Mouse (Mus musculus) testis, adult 2 months (tissue): ENCODE results near the gene Itpr3.

Experiments used
- CTCF ChIP-seq: fragments of 200-500 bp; IDR thresholded peaks from 2 replicates; pipeline ENCODE4 v1.5.1; 2012; ENCODE audit warnings: low read depth, mild to moderate bottlenecking, inconsistent platforms, low read length, moderate library complexity; ENCODE audit not compliant: control insufficient read depth, insufficient read depth, insufficient replicate concordance
- POLR2A ChIP-seq: fragments of 200-500 bp; IDR thresholded peaks from 2 replicates; pipeline ENCODE4 v1.6.1; 2012; ENCODE audit warnings: low read depth, mild to moderate bottlenecking, inconsistent platforms, low read length, moderate library complexity; ENCODE audit not compliant: control insufficient read depth

DNA sequence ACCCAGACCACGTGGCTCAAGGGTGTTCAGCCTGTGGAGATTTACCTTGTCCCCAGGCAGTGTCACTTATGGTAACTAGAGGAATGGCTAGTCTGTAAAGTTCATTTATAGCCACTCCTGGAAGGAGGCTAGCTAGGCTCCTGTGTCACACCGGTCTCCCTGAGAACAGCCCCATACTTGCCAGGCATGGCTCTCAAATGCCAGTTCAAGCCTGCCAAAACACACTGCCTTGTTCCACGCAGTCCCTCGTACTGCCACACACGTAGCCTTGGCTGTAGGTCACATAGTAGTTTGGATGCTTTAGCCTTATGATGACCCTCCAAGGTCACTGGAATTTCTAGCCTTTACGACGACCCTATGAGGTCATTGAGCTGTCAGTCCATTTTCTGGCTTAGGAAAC lies 102.1 kb downstream of the Itpr3 start:
- TF ChIP-seq POLR2A, result no peak
- TF ChIP-seq CTCF, result no peak
